Mouse (Mus musculus) urinary bladder, postnatal 4 days (tissue): ENCODE measurements at regions not wholly inside any gene's neighbourhood (a gene's known extent, or its start where the extent isn't known, plus 50 kb on each side); places are given as distances from the start of the nearest gene placed in this dataset.
"Not testable (repeated sequence)": the region's sequence is repeated elsewhere in the genome, so short reads cannot be mapped to it uniquely, and the experiment has no call there.

ENCODE experiments used
- DNase-seq, 2 experiments: peaks; one replicate each; pipeline ENCODE4 v3.0.0; 2021 to 2022; ENCODE audit warnings: low spot score in 2 of 2

DNA sequence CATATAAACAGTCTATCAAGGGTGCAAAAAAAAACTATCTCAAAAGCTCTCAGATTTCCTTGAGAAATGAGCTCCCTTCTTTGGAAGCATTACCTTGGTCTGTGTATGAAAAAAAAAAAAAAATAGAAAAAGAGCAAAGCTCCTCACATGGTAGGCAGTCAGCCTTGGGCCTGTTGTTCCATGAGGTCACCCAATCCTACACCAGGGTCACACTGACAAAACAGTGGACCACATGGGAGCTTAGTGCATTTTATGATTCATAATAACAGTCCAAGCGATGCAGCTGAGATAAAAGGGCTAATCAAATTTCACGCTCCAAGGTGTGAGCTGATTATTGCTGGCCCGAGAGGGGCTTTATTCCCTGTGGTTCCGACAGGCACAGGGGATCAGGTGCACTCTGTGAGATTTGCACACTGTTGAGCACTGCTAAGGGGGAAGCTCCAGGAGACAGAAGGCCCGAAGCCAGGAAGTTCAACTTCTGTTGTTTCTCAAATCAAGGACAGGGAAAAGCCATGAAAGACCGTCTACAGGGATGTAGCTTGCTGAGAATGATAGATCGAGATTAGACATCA, 352.1 kb upstream of the Gm6657 start:
- no peak for DNase-seq

GRCm38 (mm10) chr12:77852595-77853577, 341.2 kb upstream of the Gm6657 start:
- DNase-seq, result no peak

- DNase-seq, result no peak
Observed at GRCm38 (mm10) chr12:77854281-77855075, 339.6 kb upstream of the Gm6657 start.

DNA sequence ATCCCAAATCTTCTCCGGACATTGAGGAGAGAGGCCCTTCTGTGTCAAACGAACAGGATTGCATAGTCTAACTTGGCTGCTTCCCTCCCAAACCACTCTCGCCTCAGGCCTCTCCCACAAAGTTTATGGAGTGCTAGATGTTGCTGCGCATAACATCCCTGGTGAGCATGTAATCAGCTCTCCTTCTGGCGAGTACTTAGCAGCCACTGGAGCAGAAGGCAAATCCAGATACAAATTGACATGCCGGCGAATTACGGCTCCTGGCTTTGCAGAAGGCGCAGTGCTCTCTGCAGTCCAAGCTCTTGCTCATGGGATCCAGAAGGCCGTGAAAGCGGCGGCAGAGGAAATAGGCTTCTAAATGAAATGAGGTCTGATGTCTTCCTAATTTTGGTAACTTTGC, 338.2 kb upstream of the Gm6657 start:
- DNase-seq, result no peak

DNA sequence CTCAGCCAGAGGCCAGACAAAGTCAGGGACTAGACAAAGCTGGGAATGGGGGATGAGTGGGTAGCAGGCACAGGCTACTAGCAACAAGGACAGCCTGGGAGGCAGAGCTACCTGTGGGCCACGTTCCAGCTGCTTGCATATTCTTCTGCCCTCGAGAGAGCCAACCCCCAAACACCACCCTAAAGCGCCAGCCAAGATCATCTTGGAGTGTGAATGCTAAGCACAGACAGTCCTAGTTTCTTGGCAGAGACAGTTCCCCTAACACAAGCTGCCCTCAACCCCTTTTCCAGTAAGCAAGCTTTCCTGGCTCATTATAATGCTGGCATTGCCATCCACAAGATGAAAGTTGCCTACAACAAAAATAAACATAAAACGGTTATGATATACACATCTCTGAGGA, 336.8 kb upstream of the Gm6657 start:
- DNase-seq, result no peak

DNA sequence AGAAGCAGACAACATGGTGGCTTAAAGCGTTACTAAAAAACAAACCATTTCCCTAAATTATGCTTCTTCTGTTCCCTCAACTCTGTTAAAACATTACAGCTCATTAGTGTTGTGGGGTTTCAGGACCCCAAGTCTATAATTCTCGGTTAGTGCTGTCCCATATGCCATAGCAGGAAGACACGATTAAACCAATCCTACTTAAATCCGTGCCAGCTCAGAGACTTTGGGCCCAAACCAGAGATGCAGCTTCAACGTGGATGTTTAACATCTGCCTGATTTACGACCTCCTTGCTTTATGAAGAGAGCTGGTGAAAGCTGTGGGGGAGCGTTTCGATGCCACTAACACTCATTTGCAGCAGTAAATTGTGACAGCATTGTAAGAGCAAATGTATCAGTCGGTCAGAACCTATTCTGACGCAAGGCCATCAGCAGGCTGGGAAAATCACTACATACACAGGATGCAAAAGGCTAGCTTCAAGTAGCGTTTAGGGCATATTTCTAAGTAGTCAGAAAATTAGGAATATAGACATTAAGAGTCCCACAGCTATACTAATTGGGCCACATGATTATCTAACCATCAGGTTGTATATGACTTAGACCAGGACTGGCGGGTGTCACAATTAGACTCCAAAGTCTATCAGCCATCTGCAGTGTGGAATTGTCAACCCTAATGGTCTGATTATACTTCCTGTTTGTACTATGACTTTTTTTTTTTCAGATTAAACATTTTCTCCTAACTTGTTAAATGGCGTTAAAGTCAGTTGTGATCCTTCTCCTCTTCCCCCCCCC, 333.1 kb upstream of the Gm6657 start:
- DNase-seq, result no peak

- DNase-seq, result no peak
Observed at GRCm38 (mm10) chr12:77867947-77868495, 326.0 kb upstream of the Gm6657 start.

GRCm38 (mm10) chr12:77869296-77869695, 324.7 kb upstream of the Gm6657 start:
- DNase-seq, result no peak

- DNase-seq, result no peak
Observed at GRCm38 (mm10) chr12:77887335-77887734, 306.7 kb upstream of the Gm6657 start.

DNA sequence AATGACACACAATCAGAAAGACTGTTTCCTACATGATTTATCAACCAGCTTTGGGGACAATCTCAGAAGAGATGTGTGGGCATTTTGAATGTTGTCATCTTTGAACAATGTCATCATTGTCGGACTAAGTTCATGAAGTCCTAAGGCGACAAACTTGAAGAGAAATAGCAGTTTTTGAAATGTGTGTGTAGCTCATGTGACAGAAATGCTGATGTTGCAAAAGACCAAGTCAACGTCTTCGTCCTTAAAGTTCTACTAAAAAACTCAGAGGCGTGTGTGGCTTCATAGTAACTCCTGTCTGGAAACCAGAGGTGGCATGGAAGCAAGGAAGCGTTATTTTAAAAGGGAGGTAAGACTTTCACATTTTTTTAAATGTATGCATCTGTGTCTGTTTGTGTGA, 302.6 kb upstream of the Gm6657 start:
- DNase-seq, result no peak

- DNase-seq, result no peak
Observed at GRCm38 (mm10) chr12:77894238-77894637, 299.8 kb upstream of the Gm6657 start.

DNA sequence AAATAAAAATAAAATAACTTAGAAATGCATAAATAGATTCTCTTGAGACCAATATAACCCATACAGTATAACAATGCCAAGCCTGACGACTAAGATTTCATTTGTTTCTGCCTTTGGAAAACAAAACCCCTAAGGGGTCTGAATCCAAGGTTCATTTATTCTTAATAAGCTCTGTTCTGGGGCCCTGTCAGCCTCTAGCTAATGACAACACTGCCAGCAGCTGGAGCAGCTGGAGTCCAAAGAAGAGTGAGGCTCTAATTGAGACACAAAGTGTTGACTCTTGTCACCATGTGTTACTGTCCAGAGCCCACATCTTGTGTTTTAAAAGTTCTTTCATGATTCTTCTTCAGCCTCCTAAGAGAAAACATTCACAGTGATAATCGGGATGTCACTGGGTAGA, 298.5 kb upstream of the Gm6657 start:
- DNase-seq, result no peak

- DNase-seq, result not testable (repeated sequence)
Observed at GRCm38 (mm10) chr12:77898974-77899373, 295.1 kb upstream of the Gm6657 start.

DNA sequence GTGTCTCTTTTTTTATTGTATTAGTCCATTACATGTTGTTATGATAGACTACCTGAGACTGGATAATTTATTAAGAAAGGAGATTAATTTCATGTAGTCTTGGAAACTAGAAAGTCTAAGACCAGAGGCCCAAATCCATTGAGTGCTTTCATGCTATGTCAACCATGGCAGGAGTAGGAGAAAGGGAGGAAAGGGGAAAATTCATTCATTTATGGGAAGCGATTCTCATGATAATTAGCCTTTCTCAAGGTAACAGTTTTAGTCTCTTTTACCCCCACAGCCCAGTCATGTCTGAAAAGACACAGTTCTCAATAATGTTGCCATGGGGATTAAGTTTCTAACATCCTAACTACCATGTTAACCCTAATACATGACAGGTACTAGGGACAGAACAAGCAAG, 292.8 kb upstream of the Gm6657 start:
- no peak for DNase-seq

DNA sequence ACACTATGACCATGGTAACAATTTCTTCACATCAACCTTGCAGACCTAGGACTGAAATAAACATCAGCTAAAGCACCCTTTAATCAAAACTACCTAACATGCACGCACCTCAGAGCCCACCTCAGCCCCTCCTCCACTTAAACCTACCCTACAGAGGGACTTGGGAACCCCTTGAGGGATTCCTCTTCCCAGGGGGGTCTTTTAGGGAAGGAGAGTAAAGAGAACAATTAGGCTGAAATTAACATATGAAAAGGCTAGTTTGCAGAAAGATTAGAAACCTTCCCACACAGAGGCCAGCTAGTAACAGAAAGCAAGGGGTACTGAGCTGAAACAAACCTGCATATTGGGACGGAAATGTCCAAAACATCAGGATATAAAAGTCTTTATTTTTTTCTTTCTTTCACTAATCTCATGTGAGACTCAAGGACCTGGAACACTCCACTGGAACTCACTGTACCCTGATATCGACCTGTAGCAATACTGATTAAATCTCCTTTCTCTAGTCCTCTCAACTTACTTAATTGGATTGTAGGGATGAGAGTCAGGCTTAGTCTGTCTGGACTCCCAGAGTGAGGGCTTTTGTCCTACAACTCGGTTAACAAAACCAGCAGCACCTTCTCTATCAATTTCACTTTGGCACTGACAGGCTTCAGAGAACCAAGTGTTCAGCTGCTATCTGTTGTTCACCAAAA, 281.0 kb upstream of the Gm6657 start:
- no peak for DNase-seq

GRCm38 (mm10) chr12:77928729-77929128, 265.3 kb upstream of the Gm6657 start:
- DNase-seq, result no peak

GRCm38 (mm10) chr12:77929571-77929970, 264.5 kb upstream of the Gm6657 start:
- DNase-seq, result no peak

GRCm38 (mm10) chr12:77943960-77944359, 250.1 kb upstream of the Gm6657 start:
- DNase-seq, result no peak

DNA sequence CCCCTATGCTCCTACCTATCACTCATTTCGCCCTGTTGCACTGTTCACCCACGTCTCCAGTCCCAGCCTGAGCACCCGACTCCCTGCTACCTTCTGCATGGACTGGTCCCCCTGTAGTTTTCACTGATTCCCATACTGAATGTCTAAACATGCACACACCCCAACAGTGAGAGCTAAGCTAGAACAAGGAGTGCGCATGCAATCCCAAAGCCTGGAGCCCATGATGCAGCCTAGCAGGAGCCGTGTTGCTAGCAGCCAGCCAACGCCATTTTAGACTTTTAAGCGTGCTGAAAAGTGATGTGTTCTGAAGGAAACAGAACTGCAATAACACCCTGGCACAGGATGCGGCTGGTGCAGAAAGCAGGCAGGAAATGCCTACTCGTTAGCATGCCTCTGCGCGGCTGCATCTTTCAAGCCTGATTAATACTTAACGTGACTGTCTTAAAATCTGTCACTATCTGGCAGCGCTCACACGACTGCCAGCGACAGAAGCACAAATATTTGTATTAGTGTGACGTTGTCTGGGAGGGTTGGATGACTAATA, 244.5 kb upstream of the Gm6657 start:
- no peak for DNase-seq

DNA sequence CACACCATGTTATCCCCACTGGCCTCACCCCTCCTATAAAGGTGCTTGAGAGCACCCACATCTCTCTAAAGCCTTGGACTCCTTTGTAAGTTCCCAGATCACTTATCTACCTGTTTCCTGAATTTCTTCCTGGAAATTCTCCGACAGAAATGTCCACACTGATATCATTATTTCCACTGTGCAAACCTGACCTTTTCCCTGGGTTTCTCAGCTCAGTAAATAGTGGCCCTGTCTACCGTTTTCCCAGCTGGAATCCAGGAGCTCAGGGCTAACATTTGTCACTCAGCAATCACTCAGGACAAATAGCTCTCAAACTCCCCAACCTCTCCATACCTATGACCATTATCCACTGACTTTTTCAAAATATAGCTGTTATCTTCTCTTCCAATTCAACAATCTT, 241.6 kb upstream of the Gm6657 start:
- DNase-seq, result no peak
